Mouse (Mus musculus) Muller cell, postnatal 12 days (primary cell): ENCODE results near the gene Wnk2.

Source experiments
- DNase-seq: peaks from one replicate; pipeline ENCODE4 v3.0.0-alpha.2; 2015; ENCODE audit errors: inconsistent ontology term

Gene Wnk2

GRCm38 (mm10) chr13:49047393-49047792 is 100.4 kb downstream of the Wnk2 start:
- DNase-seq, result no peak

GRCm38 (mm10) chr13:49044145-49044561 is 103.7 kb downstream of the Wnk2 start:
- DNase-seq, result peak; percentile 26

- no peak for DNase-seq
Observed at GRCm38 (mm10) chr13:49042371-49042770, 105.4 kb downstream of the Wnk2 start.

GRCm38 (mm10) chr13:49036928-49037574 is 110.8 kb downstream of the Wnk2 start:
- DNase-seq, result peak; percentile 74

- DNase-seq, result no peak
Observed at GRCm38 (mm10) chr13:49036436-49036835, 111.4 kb downstream of the Wnk2 start.

- DNase-seq, result no peak
Observed at GRCm38 (mm10) chr13:49031029-49031428, 116.8 kb downstream of the Wnk2 start.

GRCm38 (mm10) chr13:49028757-49029539 is 118.9 kb downstream of the Wnk2 start:
- DNase-seq, result no peak

GRCm38 (mm10) chr13:49027057-49027456 is 120.8 kb downstream of the Wnk2 start:
- no peak for DNase-seq

- DNase-seq, result peak; percentile 36
Observed at GRCm38 (mm10) chr13:49025521-49025920, 122.3 kb downstream of the Wnk2 start.

- DNase-seq, result peak; percentile 25
Observed at GRCm38 (mm10) chr13:49024763-49025162, 123.1 kb downstream of the Wnk2 start.

- DNase-seq, result no peak
Observed at GRCm38 (mm10) chr13:49021693-49022092, 126.1 kb downstream of the Wnk2 start.

GRCm38 (mm10) chr13:49020152-49020551 is 127.7 kb downstream of the Wnk2 start:
- DNase-seq, result no peak

- DNase-seq, result no peak
Observed at GRCm38 (mm10) chr13:49017375-49017774, 130.4 kb downstream of the Wnk2 start.

- DNase-seq, result peak; percentile 97
Observed at GRCm38 (mm10) chr13:49016311-49016761, 131.5 kb downstream of the Wnk2 start.

- peak; percentile 56 for DNase-seq
Observed at GRCm38 (mm10) chr13:49015366-49016306, 132.2 kb downstream of the Wnk2 start.

GRCm38 (mm10) chr13:49013206-49013794 is 134.5 kb downstream of the Wnk2 start:
- peak; percentile 94 for DNase-seq

GRCm38 (mm10) chr13:49001691-49002090 is 146.1 kb downstream of the Wnk2 start:
- peak; percentile 89 for DNase-seq

GRCm38 (mm10) chr13:48998591-48998990 is 149.2 kb downstream of the Wnk2 start:
- peak; percentile 36 for DNase-seq

- DNase-seq, result no peak
Observed at GRCm38 (mm10) chr13:48996731-48997130, 151.1 kb downstream of the Wnk2 start.

GRCm38 (mm10) chr13:48994903-48995302 is 152.9 kb downstream of the Wnk2 start:
- DNase-seq, result no peak

- no peak for DNase-seq
Observed at GRCm38 (mm10) chr13:48992914-48993313, 154.9 kb downstream of the Wnk2 start.
